Mouse (Mus musculus): Measurements from ENCODE around the gene Fam118b. TPM values are rescaled to one million over a fixed set of nuclear protein-coding genes. Genes with fewer than 3 reads are reported as not detected.

Gene Fam118b
- polyA plus RNA-seq, 1 experiment from 2014 or later = 74.9 TPM

DNA sequence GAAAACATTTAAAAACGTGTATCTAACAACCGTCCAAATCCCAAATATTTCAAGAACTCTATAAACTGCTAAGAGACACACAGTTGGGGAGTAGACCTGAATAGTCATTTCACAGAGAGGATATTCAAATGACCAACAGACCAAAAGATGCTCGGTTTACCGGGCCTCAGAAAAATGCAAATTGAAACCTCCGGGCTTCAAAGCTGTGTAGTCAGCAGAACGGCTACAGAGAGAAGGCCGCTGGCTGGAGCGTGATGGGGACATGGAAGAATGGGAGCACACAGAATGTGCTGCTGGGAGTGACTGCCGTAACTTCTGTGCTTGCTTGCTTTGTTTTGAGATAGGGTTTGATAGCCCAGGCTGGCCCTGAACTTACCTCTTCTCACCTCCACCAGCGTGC, 69.3 kb downstream of the Fam118b start:
- WGBS = 80% methylated on average over 10 of the region's 10 CpGs
- no peak for DNase-seq (ENCODE audit: low spot score)
- H3K4me3 ChIP-seq (ENCODE audit: low read depth, low read length) = no peak overlapping the region
- H3K9me3 ChIP-seq (ENCODE audit: control insufficient read depth, low read length) = no peaks in the 10 kb centered on the region
- ATAC-seq (ENCODE audit: insufficient read depth, low FRiP score, low TSS enrichment) = no peak
- H3K4me2 ChIP-seq (ENCODE audit: low read depth) = no peak overlapping the region
- no peaks in the 10 kb centered on the region; the same call in 1 of the 2 replicates for H3K4me1 ChIP-seq (ENCODE audit: control insufficient read depth, insufficient read depth, low read length)
- no peak overlapping the region for H3K9ac ChIP-seq (ENCODE audit: low read length)
- H3K27ac ChIP-seq (ENCODE audit: low read depth, low read length) = no peak overlapping the region
- H3K36me3 ChIP-seq (ENCODE audit: control insufficient read depth, insufficient read depth, low read length) = no peaks in the 10 kb centered on the region
- H3K27me3 ChIP-seq (ENCODE audit: control insufficient read depth, insufficient read depth, low read length) = no peaks in the 10 kb centered on the region

DNA sequence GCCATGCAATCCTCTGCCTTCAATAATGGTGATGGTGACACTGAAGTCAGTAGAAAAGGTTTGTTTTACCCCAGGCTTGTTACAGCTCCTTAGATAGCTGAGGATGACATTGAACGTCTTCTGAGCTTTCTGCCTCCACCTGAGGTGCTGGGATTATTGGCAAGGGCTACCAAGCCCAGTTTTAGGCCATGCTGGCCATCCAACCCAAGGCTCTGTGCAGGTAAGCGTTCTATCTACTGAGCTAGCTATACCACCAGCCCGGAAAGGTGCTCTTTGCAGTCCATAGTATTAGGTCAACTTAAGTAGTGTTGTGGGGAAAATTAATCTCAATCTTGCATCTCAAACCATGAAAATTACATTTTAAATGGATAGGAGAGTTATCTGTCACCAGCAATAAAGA, 70.0 kb downstream of the Fam118b start:
- H3K9ac ChIP-seq (ENCODE audit: low read length) = no peak overlapping the region
- no peak for ATAC-seq (ENCODE audit: insufficient read depth, low FRiP score, low TSS enrichment)

DNA sequence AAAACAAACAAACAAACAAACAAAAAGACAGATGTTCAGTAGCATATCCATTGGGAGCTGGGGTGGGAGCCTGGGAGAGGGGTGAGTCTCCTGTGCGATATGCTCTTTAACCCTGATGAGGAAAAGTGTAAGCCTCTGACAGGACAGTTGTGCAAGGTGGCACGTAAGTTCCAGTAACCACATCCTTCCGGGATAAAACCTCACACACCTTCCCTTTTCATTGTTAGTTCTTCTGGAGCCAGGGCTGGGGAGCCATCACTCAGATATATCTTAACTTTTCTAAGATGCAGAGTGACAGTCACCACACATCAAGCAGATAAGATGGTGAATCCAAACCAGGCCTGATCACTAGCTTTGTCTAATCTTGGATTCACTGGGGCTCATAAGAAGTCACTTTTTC, 73.6 kb downstream of the Fam118b start:
- WGBS = 91% methylated on average over 3 of the region's 3 CpGs

More for the DNA sequence above, 70.0 kb downstream of the Fam118b start:
- Histone ChIP-seq H3K4me1 (ENCODE audit: control insufficient read depth, insufficient read depth, low read length) (no peaks in the 10 kb centered on the region; the same call in 1 of the 2 replicates), H3K36me3 (ENCODE audit: control insufficient read depth, insufficient read depth, low read length) (no peaks in the 10 kb centered on the region), H3K4me3 (ENCODE audit: low read depth, low read length) (no peak overlapping the region), H3K4me2 (ENCODE audit: low read depth) (no peak overlapping the region), H3K9me3 (ENCODE audit: control insufficient read depth, low read length) (no peaks in the 10 kb centered on the region), H3K27me3 (ENCODE audit: control insufficient read depth, insufficient read depth, low read length) (no peaks in the 10 kb centered on the region), H3K27ac (ENCODE audit: low read depth, low read length) (no peak overlapping the region)
- WGBS = 87% methylated on average over 3 of the region's 3 CpGs
- no peak for DNase-seq (ENCODE audit: low spot score)

DNA sequence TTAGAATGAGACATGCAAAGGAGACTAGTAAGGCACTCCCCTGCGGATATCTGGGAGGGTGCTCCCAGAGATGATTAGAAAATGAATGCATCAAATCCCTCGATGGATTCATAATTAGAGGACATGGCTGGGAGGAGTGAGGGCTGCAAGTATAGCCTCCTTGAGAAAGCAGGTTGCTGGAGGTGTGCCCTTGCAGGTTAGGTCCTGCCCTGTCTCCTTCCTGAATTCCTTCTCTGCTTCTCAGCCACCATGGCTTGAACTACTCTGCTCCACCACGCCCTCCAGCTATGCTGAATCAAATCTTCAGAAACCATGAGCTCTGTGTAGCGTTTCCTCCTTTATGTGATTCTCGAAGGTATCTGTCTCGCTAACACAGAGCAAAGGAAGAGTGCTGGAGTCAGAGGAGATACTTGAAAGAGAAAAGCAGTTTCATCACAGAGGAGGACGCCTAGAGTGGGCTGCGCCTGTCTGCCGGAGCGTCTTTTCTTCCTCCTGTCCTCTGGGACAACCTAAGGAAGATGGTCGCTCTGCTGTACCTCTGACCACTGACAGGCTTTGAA, 74.5 kb downstream of the Fam118b start:
- 80% methylated on average over 11 of the region's 11 CpGs for WGBS
- H3K9ac ChIP-seq (ENCODE audit: low read length) = no peak overlapping the region
- no peak overlapping the region for H3K4me2 ChIP-seq (ENCODE audit: low read depth)
- ATAC-seq (ENCODE audit: insufficient read depth, low FRiP score, low TSS enrichment) (no peak), DNase-seq (ENCODE audit: low spot score) (no peak)
- H3K4me1 ChIP-seq (ENCODE audit: control insufficient read depth, insufficient read depth, low read length) = no peaks in the 10 kb centered on the region
- H3K4me3 ChIP-seq (ENCODE audit: low read depth, low read length) = no peak overlapping the region
- peaks cover 3% of the 10 kb centered on the region; the same call in 1 of the 2 replicates for H3K36me3 ChIP-seq (ENCODE audit: control insufficient read depth, insufficient read depth, low read length)
- no peak overlapping the region for H3K27ac ChIP-seq (ENCODE audit: low read depth, low read length)
- no peaks in the 10 kb centered on the region for H3K27me3 ChIP-seq (ENCODE audit: control insufficient read depth, insufficient read depth, low read length)
- H3K9me3 ChIP-seq (ENCODE audit: control insufficient read depth, low read length) = no peaks in the 10 kb centered on the region

More for the DNA sequence above, 73.6 kb downstream of the Fam118b start:
- no peak overlapping the region for H3K4me3 ChIP-seq (ENCODE audit: low read depth, low read length)
- DNase-seq (ENCODE audit: low spot score) (no peak), ATAC-seq (ENCODE audit: insufficient read depth, low FRiP score, low TSS enrichment) (no peak)
- no peak overlapping the region for H3K9ac ChIP-seq (ENCODE audit: low read length)
- no peaks in the 10 kb centered on the region for H3K4me1 ChIP-seq (ENCODE audit: control insufficient read depth, insufficient read depth, low read length)
- H3K9me3 ChIP-seq (ENCODE audit: control insufficient read depth, low read length) = no peaks in the 10 kb centered on the region
- H3K36me3 ChIP-seq (ENCODE audit: control insufficient read depth, insufficient read depth, low read length) = no peaks in the 10 kb centered on the region; the same call in 1 of the 2 replicates
- no peak overlapping the region for H3K27ac ChIP-seq (ENCODE audit: low read depth, low read length)
- H3K4me2 ChIP-seq (ENCODE audit: low read depth) = no peak overlapping the region
- H3K27me3 ChIP-seq (ENCODE audit: control insufficient read depth, insufficient read depth, low read length) = no peaks in the 10 kb centered on the region

DNA sequence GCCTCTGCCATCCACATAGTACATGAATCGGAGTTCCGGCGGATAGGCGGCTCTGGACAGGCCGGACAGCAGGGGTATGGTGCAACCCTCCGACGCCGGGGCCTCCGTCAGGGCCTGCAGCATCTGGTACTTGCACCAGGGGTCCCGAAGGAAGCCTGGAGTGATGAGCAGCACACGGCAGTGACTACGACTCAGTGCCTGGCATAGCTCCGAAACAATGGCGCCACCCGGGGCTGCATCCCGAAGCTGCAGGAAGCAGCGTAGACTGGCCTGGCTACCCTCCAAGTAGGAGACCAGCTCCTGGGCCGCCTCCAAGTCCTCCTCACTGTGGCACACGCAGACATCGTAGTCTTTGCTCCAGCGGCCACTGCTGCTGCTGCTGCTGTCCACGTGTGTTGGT, 78.9 kb downstream of the Fam118b start:
- H3K36me3 ChIP-seq (ENCODE audit: control insufficient read depth, insufficient read depth, low read length) = peaks cover 3% of the 10 kb centered on the region; the same call in 1 of the 2 replicates
- H3K9me3 ChIP-seq (ENCODE audit: control insufficient read depth, low read length) = no peaks in the 10 kb centered on the region
- 82% methylated on average over 22 of the region's 22 CpGs for WGBS
- H3K27ac ChIP-seq (ENCODE audit: low read depth, low read length) = no peak overlapping the region
- no peak for ATAC-seq (ENCODE audit: insufficient read depth, low FRiP score, low TSS enrichment)
- no peak overlapping the region for H3K9ac ChIP-seq (ENCODE audit: low read length)
- no peak for DNase-seq (ENCODE audit: low spot score)
- H3K4me3 ChIP-seq (ENCODE audit: low read depth, low read length) = no peak overlapping the region
- no peak overlapping the region for H3K4me2 ChIP-seq (ENCODE audit: low read depth)
- H3K4me1 ChIP-seq (ENCODE audit: control insufficient read depth, insufficient read depth, low read length) = no peaks in the 10 kb centered on the region
- no peaks in the 10 kb centered on the region for H3K27me3 ChIP-seq (ENCODE audit: control insufficient read depth, insufficient read depth, low read length)

DNA sequence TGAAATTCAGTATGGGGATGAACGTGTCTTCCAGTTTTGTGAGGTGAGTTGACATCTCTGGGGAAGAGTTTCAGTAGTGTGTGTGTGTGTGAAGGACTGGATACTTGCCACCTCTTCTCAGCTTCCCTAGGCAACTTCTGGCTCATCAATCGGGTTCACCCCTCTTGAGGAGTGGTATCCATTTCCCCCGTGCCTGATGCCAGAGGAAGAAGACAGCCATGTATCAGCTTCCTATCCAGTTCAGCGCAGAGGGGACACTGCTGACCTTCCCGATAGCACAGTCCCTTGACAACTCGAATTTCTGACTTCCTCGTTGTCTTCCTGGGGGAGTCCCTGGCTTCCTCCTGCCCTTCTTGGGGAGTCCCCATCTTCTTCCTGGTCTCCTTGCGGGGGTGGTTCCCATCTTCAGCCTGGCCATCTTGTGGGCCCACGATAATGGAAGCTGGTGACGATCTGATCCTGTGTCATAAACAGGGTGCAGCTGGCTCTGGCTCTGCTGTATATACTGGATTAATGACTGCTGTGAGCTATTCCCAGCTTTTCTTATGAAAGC, 80.2 kb downstream of the Fam118b start:
- Histone ChIP-seq H3K27me3 (ENCODE audit: control insufficient read depth, insufficient read depth, low read length) (no peaks in the 10 kb centered on the region), H3K4me2 (ENCODE audit: low read depth) (no peak overlapping the region), H3K9me3 (ENCODE audit: control insufficient read depth, low read length) (no peaks in the 10 kb centered on the region), H3K9ac (ENCODE audit: low read length) (no peak overlapping the region), H3K4me1 (ENCODE audit: control insufficient read depth, insufficient read depth, low read length) (no peaks in the 10 kb centered on the region), H3K4me3 (ENCODE audit: low read depth, low read length) (no peak overlapping the region), H3K27ac (ENCODE audit: low read depth, low read length) (no peak overlapping the region), H3K36me3 (ENCODE audit: control insufficient read depth, insufficient read depth, low read length) (peaks cover 3% of the 10 kb centered on the region; the same call in 1 of the 2 replicates)
- no peak for ATAC-seq (ENCODE audit: insufficient read depth, low FRiP score, low TSS enrichment)
- no peak for DNase-seq (ENCODE audit: low spot score)
- WGBS = 91% methylated on average over 10 of the region's 10 CpGs

DNA sequence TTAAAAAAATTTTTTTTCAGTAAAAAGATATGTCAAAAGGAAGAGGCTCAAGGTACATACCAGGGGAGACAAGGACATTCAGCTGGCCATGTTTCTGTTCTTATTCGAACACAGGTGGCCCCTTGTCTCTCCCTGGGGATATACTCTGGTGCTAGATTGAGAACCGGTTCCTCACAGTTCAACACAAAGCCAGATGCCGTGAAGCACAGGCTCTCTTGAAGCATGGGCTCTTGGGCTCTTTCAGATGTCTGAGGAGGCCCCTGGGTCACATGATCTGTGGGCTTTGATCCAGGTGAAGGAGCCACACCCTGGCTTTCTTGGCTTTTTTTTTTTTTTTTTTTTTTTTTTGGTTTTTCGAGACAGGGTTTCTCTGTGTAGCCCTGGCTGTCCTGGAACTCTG, 81.2 kb downstream of the Fam118b start:
- Histone ChIP-seq H3K9me3 (ENCODE audit: control insufficient read depth, low read length) (no peaks in the 10 kb centered on the region), H3K27me3 (ENCODE audit: control insufficient read depth, insufficient read depth, low read length) (no peaks in the 10 kb centered on the region), H3K4me1 (ENCODE audit: control insufficient read depth, insufficient read depth, low read length) (no peaks in the 10 kb centered on the region), H3K4me3 (ENCODE audit: low read depth, low read length) (no peak overlapping the region), H3K27ac (ENCODE audit: low read depth, low read length) (no peak overlapping the region), H3K4me2 (ENCODE audit: low read depth) (no peak overlapping the region), H3K9ac (ENCODE audit: low read length) (no peak overlapping the region), H3K36me3 (ENCODE audit: control insufficient read depth, insufficient read depth, low read length) (peaks cover 3% of the 10 kb centered on the region; the same call in 1 of the 2 replicates)
- ATAC-seq (ENCODE audit: insufficient read depth, low FRiP score, low TSS enrichment) (no peak), DNase-seq (ENCODE audit: low spot score) (no peak)
- WGBS = 89% methylated on average over 3 of the region's 4 CpGs

DNA sequence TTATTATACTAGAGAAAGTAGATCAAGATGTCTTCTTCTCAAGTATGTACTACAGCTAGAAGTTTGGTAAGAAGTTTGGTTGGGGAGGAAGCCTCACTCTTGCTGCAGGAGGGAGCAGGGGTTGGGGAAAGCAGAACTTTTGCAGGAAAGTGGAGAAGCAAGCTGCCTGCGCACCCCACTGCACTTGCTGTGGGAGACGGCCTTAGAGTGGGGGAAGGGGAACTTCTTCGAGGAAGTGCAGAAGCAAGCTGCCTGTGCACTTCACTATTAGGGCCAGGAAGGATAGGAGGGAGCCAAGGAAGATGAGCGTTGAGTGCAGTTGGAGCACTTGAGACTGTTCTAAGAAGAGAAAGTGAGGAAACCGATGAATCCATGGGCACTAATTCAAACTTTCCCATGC, 84.2 kb downstream of the Fam118b start:
- no peak overlapping the region for H3K27ac ChIP-seq (ENCODE audit: low read depth, low read length)
- no peaks in the 10 kb centered on the region for H3K27me3 ChIP-seq (ENCODE audit: control insufficient read depth, insufficient read depth, low read length)
- H3K9me3 ChIP-seq (ENCODE audit: control insufficient read depth, low read length) = no peaks in the 10 kb centered on the region
- no peaks in the 10 kb centered on the region for H3K4me1 ChIP-seq (ENCODE audit: control insufficient read depth, insufficient read depth, low read length)
- no peak overlapping the region for H3K4me2 ChIP-seq (ENCODE audit: low read depth)
- no peak overlapping the region for H3K9ac ChIP-seq (ENCODE audit: low read length)
- no peaks in the 10 kb centered on the region; the same call in 1 of the 2 replicates for H3K36me3 ChIP-seq (ENCODE audit: control insufficient read depth, insufficient read depth, low read length)
- H3K4me3 ChIP-seq (ENCODE audit: low read depth, low read length) = no peak overlapping the region
- no peak for DNase-seq (ENCODE audit: low spot score)
- no peak for ATAC-seq (ENCODE audit: insufficient read depth, low FRiP score, low TSS enrichment)
- WGBS = 67% methylated on average over 5 of the region's 5 CpGs

DNA sequence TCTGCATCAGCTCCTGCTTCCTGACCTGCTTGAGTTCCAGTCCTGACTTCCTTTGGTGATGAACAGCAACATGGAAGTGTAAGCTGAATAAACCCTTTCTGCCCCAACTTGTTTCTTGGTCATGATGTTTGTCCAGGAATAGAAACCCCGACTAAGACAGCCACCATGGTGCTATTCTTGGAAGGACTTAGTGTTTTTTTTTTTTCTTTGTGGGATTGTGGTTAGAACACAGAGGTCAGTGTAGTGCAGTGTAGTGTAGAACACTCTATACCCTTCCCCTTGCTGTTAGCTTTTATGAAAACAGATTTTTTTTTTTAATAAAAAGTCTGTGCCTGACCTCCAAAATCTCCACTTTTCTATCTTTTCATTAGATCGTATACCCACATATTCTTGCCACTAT, 84.8 kb downstream of the Fam118b start:
- no peak for DNase-seq (ENCODE audit: low spot score)
- no peaks in the 10 kb centered on the region for H3K27me3 ChIP-seq (ENCODE audit: control insufficient read depth, insufficient read depth, low read length)
- no peak overlapping the region for H3K9ac ChIP-seq (ENCODE audit: low read length)
- H3K4me1 ChIP-seq (ENCODE audit: control insufficient read depth, insufficient read depth, low read length) = no peaks in the 10 kb centered on the region
- WGBS = 90% methylated on average over 2 of the region's 2 CpGs
- no peak overlapping the region for H3K4me2 ChIP-seq (ENCODE audit: low read depth)
- H3K36me3 ChIP-seq (ENCODE audit: control insufficient read depth, insufficient read depth, low read length) = no peaks in the 10 kb centered on the region; the same call in 1 of the 2 replicates
- no peak overlapping the region for H3K27ac ChIP-seq (ENCODE audit: low read depth, low read length)
- no peak for ATAC-seq (ENCODE audit: insufficient read depth, low FRiP score, low TSS enrichment)
- no peak overlapping the region for H3K4me3 ChIP-seq (ENCODE audit: low read depth, low read length)
- H3K9me3 ChIP-seq (ENCODE audit: control insufficient read depth, low read length) = no peaks in the 10 kb centered on the region

Measured in neural tube, embryonic 11.5 days (tissue).